Mouse (Mus musculus) ES-E14 (cell line): ENCODE data around the gene Mast3.

Experiments used
- CHD2 ChIP-seq: IDR thresholded peaks from 2 replicates; pipeline ENCODE4 v1.6.1; 2014; ENCODE audit warnings: mild to moderate bottlenecking, low read depth, low read length, inconsistent platforms
- HCFC1 ChIP-seq: IDR thresholded peaks from 2 replicates; pipeline ENCODE4 v1.6.1; 2012; ENCODE audit warnings: low read length, inconsistent platforms, borderline replicate concordance; ENCODE audit not compliant: insufficient read depth
- ZNF384 ChIP-seq: IDR thresholded peaks from 2 replicates; pipeline ENCODE4 v1.6.1; 2012; ENCODE audit warnings: low read depth, low read length, inconsistent platforms

DNA sequence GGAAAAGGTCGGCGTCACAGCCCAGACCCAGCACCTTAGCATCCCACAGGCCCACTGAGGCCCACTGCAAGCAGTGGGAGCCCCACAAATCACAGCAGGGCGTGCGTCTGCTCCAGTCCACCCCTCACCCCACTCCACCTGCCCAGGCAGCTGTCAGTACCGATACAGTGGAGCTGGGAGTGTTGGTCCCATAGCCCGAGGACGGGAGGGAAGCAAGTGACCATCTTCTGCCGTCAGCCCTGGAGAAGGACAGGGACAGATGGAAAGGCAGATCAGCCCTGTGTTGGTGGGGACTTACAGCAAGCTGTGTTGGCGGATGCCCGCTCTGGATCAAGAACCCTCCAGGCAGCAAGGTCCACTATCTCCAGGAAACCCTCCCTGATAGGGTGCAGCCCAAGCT is 15.8 kb downstream of the Mast3 start:
- TF ChIP-seq ZNF384 (no peak), HCFC1 (no peak), CHD2 (no peak)
